Mouse (Mus musculus): ENCODE results near the gene Armc6.

Armc6 gene

DNA sequence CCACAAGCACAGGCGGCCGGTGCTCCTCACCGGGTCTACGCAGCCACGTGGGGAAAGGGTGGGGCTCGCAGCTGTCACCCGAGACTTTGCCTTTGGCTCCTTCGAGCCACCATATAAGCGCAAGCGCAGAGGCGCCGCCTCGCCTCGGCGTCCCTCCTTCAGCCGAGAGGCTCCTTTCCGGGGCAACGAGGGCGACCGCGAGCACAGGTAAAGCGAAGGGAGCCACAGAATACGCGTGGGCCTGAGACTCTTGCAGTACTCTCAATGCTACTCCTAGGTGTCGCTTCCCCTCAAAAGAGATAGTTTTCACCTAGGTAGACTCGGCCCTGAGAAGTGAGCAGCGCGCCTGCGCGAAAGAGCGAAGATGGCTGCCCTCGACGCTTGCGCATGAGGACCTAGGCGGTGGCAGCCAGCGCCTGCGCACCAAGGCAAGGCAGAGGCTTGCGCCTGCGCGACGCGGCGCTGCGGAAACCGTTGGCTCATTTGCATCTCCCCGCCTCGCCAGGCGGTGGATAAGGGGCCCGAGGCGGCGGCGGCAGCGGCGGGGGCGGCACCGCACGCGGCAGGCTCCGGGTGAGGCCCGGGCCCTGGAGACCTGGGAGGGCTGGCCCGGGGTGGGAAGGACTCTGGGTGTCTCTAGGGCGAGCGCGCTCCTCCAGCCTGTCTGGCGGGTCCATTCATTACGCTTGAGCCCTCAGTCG is at the start of gene Armc6, which contains the start of gene Sugp2:
Armc6 (minus strand) TSS at position 387 of the 701 bp plus-strand sequence.
Sugp2 (plus strand) TSS at position 147 of the 701 bp plus-strand sequence.
- peak; percentile 93 for DNase-seq (ENCODE audit: low spot score in 2 of 2)

DNA sequence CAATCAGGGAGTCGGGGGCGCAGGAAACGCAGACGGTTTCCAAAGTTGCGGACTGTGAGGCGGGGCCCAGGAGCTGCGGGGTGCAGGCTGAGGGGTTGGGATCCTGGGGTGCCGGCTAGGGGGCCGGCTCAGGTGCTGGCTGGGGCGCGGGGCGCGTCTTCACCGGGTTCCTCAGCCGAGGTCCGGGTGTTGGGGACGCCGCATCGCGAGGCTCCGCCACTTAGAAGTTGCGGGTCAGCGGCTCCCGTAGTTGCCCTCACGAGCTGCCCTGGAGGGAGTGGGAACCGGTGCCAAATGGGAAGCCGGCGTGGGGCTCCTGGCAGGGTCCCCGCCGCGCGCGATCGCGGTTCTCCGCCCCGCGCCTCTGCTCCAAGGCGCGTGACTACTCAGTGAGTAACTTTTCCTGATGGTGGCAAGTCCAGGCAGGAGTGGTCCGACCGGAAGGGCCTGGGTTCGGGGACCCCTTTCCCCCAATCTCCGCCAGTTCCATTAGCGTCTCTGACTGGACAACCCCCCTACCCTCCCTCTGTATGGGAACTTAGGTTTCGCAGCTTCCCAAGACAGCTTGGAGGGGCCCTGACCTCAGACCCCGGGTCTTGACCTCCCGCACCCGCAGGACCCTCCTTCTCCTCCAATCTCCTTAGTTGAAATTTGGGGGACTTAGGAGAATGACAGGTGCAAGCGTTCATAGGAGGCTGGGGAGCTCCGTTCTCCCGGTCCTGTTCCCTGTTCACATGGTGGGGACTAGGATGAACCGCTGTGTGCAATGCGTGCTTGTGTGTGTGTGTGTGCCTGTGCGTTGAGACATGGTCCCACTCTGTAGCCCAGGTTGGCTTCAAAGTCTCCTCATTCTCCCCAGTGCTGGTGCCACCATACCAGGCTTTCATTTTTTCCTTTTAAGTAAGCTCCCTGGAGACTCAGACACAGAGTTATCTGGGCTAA is 49.1 kb upstream of the Armc6 start:
- peak in 1 of 2 experiments; percentile 37 for DNase-seq (ENCODE audit: low spot score in 2 of 2)

DNA sequence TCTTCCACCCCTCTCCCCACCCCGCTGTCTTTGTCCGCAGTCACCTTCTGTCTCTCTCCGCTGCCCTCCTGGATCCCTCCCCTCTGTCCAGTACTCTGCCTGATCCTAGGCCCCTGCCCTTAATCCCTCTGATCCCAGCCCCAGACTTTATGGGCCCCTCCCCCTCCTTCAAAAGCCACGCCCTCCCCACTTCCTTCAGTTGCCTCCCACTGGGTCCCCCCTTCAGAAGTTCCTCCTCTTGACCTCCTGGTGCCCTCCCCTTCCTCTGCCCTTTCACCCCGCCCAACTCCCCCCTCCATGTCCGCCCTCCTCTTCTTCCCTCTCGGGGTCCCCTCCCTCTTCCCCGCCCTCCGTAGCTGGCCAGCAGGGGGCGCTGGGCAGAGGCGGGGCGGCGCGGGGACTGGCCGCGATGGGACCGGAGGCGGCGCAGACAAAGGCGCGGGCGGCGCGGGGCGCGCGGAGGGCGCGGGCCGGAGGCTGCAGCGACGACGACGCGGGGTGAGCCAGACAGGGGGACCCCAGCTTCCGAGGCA is 48.4 kb upstream of the Armc6 start, which contains the start of gene Homer3:
Homer3 (plus strand) TSS at position 225 of the 533 bp plus-strand sequence.
- DNase-seq (ENCODE audit: low spot score in 2 of 2) = peak; percentile 89 to 93

GRCm38 (mm10) chr8:70281001-70281400 is 46.7 kb upstream of the Armc6 start:
- DNase-seq (ENCODE audit: low spot score in 2 of 2) = no peak

DNA sequence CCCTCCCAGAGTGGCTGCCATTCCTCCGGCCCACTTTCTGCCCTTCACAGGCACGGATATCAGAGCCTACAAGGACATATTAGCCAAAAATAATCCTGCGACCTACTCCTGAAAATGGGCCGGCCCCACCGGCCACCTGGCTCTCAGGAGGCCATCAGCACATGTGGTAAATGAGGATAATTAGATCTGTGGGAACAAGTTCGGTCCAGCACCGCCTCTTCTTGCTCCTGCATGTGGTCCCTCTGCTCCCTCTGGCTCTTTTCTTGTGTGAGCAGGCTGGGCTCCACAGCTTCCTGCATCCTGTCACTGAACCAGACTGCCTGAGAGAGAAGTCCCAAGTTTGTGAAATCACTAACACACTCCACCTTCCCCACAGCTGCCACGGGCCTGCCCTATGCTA is 45.0 kb upstream of the Armc6 start:
- DNase-seq (ENCODE audit: low spot score in 2 of 2) = no peak

GRCm38 (mm10) chr8:70278175-70278574 is 43.9 kb upstream of the Armc6 start:
- DNase-seq (ENCODE audit: low spot score in 2 of 2) = no peak

DNA sequence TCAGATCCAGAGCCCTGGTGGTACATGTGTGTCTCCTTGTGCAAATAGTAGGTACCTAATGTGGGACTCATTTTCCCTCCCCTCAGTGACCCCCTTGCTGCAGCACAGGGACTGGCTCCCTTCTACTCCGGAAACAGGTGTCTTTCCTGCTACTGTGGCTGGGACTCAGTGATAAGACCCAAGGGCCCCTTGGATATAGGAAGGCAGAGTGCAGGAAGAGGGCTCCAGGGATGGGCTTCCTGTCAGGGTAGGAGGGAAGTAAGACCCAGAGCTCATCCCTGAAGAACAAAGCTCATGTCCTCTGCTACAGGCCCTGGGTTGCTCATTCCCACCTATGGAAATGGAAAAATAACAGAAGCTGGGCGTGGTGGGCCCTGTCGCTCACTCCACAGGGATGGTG is 42.2 kb upstream of the Armc6 start:
- no peak for DNase-seq (ENCODE audit: low spot score in 2 of 2)

- no peak for DNase-seq (ENCODE audit: low spot score in 2 of 2)
Observed at GRCm38 (mm10) chr8:70274350-70274749, 40.1 kb upstream of the Armc6 start.

DNA sequence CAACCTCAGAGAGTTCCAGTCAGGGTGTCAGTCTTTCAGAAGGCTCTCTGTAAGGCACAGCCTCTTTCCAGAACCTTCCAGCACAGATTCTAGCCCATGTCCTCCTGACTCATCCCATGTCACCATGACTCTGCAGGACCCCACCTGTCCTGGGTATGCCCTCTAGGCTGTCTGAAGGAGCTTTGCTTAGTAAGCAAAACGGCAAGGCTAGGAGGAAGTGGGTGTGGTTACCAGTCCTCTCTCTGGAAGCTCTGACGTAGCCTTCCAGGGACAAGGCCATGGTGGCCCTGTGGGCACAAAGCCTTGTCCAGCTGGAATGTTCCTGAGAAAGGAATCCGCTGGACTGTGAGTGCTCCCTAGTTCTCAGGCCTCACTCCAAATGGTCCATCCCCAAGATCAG is 38.7 kb upstream of the Armc6 start:
- DNase-seq (ENCODE audit: low spot score in 2 of 2) = no peak

DNA sequence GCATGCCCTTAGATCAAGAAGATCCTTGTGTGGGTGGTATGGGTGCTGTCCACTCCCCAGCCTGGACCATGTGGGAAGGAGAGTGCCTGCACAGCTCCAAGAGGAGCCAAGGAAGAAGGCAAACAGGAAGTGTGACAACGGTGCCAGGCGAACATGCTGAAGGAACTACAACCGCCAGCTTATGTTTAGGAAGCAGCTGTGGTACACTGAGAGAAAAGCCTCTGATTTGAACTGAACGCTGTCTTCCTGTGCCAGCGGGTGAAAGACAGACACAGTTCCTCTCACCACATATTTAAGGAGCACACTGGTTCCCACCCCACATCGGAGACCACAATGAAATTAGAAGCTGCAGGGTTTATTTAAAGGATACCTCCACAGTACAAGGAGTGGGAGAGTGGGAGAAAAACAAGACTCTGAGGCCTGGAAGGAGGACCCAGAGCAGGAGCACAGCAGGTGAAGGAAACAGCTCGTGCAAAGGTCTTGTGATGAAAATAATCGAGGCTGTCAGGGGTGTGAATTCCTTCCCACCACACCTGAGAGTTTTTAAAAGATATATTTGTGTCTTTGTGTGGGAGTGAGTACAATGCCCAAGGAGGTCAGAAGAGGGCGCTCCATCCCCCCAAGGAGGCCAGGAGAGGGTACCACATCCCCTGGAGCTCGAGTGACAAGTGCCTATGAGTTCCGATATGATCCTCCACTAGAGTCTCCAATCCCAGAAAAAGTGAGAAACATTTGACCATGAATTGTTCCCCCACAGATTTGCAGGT is 34.7 kb upstream of the Armc6 start:
- no peak for DNase-seq (ENCODE audit: low spot score in 2 of 2)

GRCm38 (mm10) chr8:70268311-70268710 is 34.0 kb upstream of the Armc6 start:
- no peak for DNase-seq (ENCODE audit: low spot score in 2 of 2)

DNA sequence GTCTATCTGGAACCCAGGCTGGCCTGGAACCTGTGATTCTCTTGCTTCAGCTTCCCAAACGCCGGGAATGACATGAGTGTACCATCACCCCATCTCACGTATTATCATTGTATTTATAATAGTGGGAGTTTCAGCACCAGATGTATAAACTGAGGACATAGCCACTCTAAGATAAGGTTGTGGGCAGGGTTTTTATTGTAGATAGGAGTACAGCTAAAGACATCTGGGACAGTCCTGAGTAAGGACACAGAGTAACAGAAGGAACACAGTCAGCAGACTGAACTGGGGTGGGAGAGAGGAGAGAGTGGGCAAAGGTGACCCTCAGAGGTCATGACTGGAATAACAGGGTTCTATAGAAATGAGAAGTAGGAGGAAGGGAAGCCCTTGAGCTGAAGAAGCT is 33.4 kb upstream of the Armc6 start:
- no peak for DNase-seq (ENCODE audit: low spot score in 2 of 2)

DNA sequence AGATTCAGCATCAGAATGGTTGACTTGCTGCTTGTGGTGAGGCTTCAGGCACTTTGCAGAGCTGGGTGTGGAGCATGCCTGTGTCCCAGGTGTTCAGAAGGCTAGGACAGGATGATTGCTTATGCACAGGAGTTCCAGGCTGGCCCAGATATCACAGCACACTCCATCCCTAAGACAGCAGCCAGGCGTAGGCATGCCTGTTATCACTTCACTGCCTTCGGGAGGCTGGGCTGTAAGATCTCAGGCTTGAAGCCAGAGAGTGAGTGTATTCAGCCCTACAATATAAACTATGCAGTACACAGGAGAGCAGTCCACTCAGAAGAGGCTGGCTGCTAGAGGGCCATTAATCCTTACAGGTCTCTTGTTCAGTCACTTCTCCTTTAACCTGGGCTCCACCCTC is 24.8 kb upstream of the Armc6 start:
- no peak for DNase-seq (ENCODE audit: low spot score in 2 of 2)

DNA sequence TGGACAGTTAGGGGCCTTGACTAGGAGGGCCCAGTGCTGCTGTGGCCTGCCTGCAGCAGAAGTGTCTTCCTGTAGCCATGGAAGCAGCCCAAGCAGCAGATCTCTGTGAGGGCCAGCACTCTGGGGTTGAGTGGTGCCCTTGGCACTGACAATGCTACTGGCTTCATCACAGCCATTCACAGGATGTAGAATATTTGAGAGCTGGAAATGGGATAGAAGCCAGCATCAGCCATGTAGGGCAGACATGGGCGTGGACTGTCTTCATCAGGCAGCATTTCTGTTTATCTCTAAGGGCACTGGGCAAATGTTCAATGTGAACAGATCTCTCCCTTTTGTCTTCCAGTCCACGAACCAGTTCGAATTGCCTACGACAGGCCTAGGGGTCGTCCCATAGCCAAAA is 24.3 kb upstream of the Armc6 start:
- DNase-seq (ENCODE audit: low spot score in 2 of 2) = no peak

GRCm38 (mm10) chr8:70257456-70257855 is 23.2 kb upstream of the Armc6 start:
- no peak for DNase-seq (ENCODE audit: low spot score in 2 of 2)

GRCm38 (mm10) chr8:70254628-70255027 is 20.4 kb upstream of the Armc6 start:
- DNase-seq (ENCODE audit: low spot score in 2 of 2) = no peak

- DNase-seq (ENCODE audit: low spot score in 2 of 2) = no peak
Observed at GRCm38 (mm10) chr8:70247841-70248240, 13.6 kb upstream of the Armc6 start.

DNA sequence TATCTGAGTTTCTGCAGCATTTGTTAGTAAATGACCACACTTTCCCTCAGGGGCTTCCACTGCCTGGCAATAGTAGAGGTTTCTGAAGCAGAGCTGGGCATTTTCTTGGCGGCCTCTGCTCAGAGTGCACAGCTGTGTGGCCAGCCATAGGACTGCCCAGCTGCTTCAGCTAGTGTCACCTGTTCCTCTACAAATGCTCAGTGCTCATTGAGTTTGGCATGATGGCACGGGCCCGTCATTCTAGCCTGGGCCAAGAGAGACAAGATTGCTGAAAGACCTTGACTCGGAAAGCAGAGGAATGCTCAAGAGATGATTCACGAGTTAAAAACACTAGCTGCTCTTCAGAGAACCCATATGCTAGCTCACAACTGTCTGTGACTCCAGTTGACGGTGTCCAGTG is 12.4 kb upstream of the Armc6 start:
- DNase-seq (ENCODE audit: low spot score in 2 of 2) = no peak

GRCm38 (mm10) chr8:70240642-70241041 is 6.4 kb upstream of the Armc6 start:
- no peak for DNase-seq (ENCODE audit: low spot score in 2 of 2)

DNA sequence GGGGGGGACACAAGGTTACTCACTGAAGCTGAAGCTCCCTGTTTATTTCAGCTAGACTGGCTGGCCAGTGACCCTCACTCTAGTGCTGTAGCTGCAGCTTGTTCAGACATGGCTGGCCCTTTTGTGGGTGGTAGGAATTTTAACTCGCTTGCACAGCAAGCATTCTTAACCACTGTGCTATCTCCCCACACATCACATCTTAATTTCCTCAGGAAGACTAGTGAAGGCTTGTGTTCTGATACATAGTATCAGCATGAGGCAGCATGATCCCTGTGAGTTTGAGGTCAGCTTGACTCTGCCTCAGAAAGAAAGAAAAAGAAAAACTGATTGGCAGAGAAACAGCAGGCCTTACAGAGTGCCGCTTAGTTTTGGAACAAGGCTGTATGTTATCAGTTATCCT is 3.6 kb upstream of the Armc6 start:
- no peak for DNase-seq (ENCODE audit: low spot score in 2 of 2)

GRCm38 (mm10) chr8:70234781-70235128 is 489 bp upstream of the Armc6 start:
- no peak for DNase-seq (ENCODE audit: low spot score in 2 of 2)

- DNase-seq (ENCODE audit: low spot score in 2 of 2) = no peak
Observed at GRCm38 (mm10) chr8:70233606-70234005, 660 bp downstream of the Armc6 start.

All from urinary bladder, postnatal 4 days (tissue).